Mouse (Mus musculus) liver, embryonic 11.5 days (tissue): Measurements from ENCODE around the gene Immp2l. TPM values are rescaled to one million over a fixed set of nuclear protein-coding genes. Genes with fewer than 3 reads are reported as not detected.

Source experiments
- ATAC-seq: fragments of 200-750 bp; cut with Nextera tagmentation; replicated peaks from 2 replicates; pipeline ENCODE4 v1.8.0; 2017; ENCODE audit warnings: moderate number of reproducible peaks, mild to moderate bottlenecking, moderate TSS enrichment, moderate library complexity; ENCODE audit not compliant: low FRiP score
- DNase-seq: peaks from one replicate; pipeline ENCODE4 v3.0.0-alpha.2; 2017; ENCODE audit warnings: low spot score
- H3K27ac ChIP-seq: fragments of 300-500 bp; sonication (generic); 2 replicates; pipeline ENCODE4 v1.5.1; 2014; ENCODE audit warnings: mild to moderate bottlenecking, low read depth, low read length, control low read depth
- H3K27me3 ChIP-seq: fragments of 300-500 bp; sonication (generic); replicated peaks from 2 replicates; pipeline ENCODE4 v1.6.1; 2014; ENCODE audit warnings: low read length, mixed read lengths; ENCODE audit not compliant: control insufficient read depth, insufficient read depth
- H3K36me3 ChIP-seq: fragments of 300-500 bp; sonication (generic); 2 replicates; pipeline ENCODE4 v1.6.1; 2014; ENCODE audit warnings: mild to moderate bottlenecking, low read length, moderate library complexity, mixed read lengths; ENCODE audit not compliant: control insufficient read depth, insufficient read depth
- H3K4me1 ChIP-seq: fragments of 300-500 bp; sonication (generic); replicated peaks from 2 replicates; pipeline ENCODE4 v1.6.1; 2014; ENCODE audit warnings: low read length, mixed read lengths; ENCODE audit not compliant: control insufficient read depth, insufficient read depth
- H3K4me2 ChIP-seq: fragments of 300-500 bp; sonication (generic); 2 replicates; pipeline ENCODE4 v1.6.1; 2014; ENCODE audit warnings: mild to moderate bottlenecking, control low read depth, moderate library complexity
- H3K4me3 ChIP-seq: fragments of 300-500 bp; sonication (generic); 2 replicates; pipeline ENCODE4 v1.5.1; 2014; ENCODE audit warnings: low read depth, low read length, control low read depth
- H3K9ac ChIP-seq: fragments of 300-500 bp; sonication (generic); 2 replicates; pipeline ENCODE4 v1.6.1; 2014; ENCODE audit warnings: low read depth, low read length, control low read depth
- H3K9me3 ChIP-seq: fragments of 300-500 bp; sonication (generic); 2 replicates; pipeline ENCODE4 v1.6.1; 2016; ENCODE audit warnings: low read length, inconsistent platforms, mixed read lengths; ENCODE audit not compliant: control insufficient read depth
- WGBS: fragments of 180-500 bp; shearing (Covaris S2); extraction: QIAGEN DNeasy Blood & Tissue Kit; methylation state at CpG from one replicate; pipeline ENCODE4 v1.1.7; 2014; 5-methylcytosine and 5-hydroxymethylcytosine counted together
- polyA plus RNA-seq: library from polyadenylated mRNA; unstranded; fragments of >200 nt; fragmentation: Nextera tagmentation; extraction: Ambion mirVana; gene quantifications from 2 replicates; pipeline ENCODE4 v1.2.1, GENCODE M21; 2014

Gene Immp2l
- polyA plus RNA-seq, 1 experiment from 2014 or later: 15.6 TPM

DNA sequence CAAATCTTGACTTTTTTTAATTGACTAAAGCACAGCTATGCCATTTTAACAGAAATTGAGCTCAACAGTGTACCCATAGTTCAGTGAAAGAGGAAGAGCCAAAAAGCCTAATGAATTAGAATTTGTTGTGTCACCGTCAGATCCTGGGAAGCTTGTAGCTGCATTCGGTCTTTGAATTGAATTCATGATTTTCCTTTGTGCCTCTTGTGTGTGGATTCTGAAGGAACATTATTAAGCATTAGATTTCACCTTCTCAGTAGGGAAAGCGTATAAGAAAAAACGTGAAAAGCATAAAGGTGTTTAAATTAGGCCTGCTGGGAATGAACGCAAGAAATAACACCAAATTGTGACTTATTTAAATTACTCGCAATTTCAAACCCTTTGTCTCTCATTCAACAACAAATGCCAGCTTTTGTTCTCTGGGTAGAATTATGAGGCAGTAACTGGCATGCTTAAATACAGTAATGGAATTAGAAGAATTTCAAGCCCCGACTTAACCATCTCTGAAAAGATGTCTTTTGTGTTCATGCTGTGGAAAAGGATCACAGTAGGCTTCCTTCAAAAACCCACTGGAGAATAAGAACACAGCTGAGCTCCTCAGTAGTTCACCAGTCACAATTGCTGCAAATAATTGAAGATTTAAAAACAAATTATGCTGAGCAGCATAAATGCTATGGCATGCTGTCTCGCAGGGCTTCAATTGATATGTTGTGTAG lies 626.1 kb downstream of the Immp2l start:
- H3K9ac ChIP-seq: no peak overlapping the region
- H3K4me1 ChIP-seq: no peaks in the 10 kb centered on the region
- no peak overlapping the region for H3K4me3 ChIP-seq
- H3K27ac ChIP-seq: no peak overlapping the region
- no peaks in the 10 kb centered on the region for H3K36me3 ChIP-seq
- H3K27me3 ChIP-seq: no peaks in the 10 kb centered on the region
- DNase-seq (no peak), ATAC-seq (no peak)
- H3K4me2 ChIP-seq: no peak overlapping the region
- WGBS: 82% methylated on average over 8 of the region's 8 CpGs
- no peaks in the 10 kb centered on the region for H3K9me3 ChIP-seq

DNA sequence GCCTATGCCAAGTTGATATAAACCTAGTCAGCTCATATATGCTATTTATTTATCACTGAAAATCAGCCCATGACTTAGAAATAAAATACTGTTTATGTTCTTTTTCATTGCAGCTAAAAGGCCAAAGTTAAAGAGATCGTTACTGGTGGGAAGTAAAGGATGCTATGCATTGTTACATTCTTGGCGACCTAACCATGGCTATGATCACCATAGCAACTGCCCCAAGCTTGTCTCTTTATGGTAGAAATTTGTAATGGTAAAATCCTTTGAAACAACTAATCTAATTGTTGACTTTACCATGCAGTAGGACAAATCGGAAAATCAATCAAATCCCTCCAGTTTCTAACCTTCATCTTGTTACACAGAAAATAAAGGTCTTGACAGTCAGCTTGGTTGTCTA lies 644.4 kb downstream of the Immp2l start:
- Histone ChIP-seq H3K4me3 (no peak overlapping the region), H3K9ac (no peak overlapping the region), H3K36me3 (no peaks in the 10 kb centered on the region), H3K27ac (no peak overlapping the region), H3K27me3 (no peaks in the 10 kb centered on the region), H3K4me1 (no peaks in the 10 kb centered on the region), H3K4me2 (no peak overlapping the region), H3K9me3 (no peaks in the 10 kb centered on the region)
- DNase-seq (no peak), ATAC-seq (no peak)
- WGBS: 81% methylated on average over 3 of the region's 3 CpGs

DNA sequence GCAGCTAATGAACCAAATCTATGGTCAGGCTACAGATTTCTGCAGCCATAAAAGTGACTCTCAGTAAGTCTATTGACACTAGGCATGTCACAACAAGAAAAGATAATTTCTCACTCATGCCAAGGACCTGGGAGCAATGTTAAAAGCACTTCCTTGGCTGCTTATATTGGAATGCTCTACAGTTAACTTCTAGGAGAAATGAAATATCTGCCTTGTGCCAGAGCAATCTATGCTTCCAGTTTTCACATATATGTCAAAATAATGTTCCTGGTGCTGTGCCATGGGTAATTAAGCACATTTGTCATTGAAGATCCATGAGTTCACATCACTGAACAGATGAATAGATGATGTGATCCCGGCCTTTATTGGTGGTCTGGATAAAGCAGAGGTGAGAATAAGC lies 645.6 kb downstream of the Immp2l start:
- WGBS: 65% methylated on average over 1 of the region's 1 CpGs
- Histone ChIP-seq H3K27me3 (no peaks in the 10 kb centered on the region), H3K4me2 (no peak overlapping the region), H3K4me1 (no peaks in the 10 kb centered on the region), H3K9me3 (no peaks in the 10 kb centered on the region), H3K9ac (no peak overlapping the region), H3K27ac (no peak overlapping the region), H3K4me3 (no peak overlapping the region), H3K36me3 (no peaks in the 10 kb centered on the region)
- DNase-seq (no peak), ATAC-seq (no peak)

DNA sequence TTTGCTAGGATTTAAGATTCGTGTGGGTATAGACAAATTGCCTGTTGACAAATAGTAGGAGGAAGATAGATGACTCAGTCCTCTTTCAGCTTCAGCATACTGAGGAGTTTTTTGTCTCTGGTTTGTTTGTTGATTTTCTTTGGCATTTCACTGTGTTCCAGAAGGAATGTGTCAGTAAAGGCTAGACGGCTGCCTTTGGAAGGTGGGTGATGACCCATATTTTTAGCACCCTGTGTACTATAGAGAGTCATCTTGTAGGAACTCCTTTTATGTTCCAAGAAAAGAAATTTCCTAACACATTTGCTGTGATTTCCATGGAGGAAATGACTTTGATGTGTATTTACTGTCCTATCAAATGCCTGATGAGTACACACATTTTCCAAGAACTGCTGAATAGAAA lies 651.0 kb downstream of the Immp2l start:
- Histone ChIP-seq H3K4me2 (no peak overlapping the region), H3K9me3 (no peaks in the 10 kb centered on the region), H3K9ac (no peak overlapping the region), H3K36me3 (no peaks in the 10 kb centered on the region), H3K27me3 (no peaks in the 10 kb centered on the region), H3K27ac (no peak overlapping the region), H3K4me1 (no peaks in the 10 kb centered on the region), H3K4me3 (no peak overlapping the region)
- ATAC-seq (no peak), DNase-seq (no peak)
- 56% methylated on average over 2 of the region's 2 CpGs for WGBS

DNA sequence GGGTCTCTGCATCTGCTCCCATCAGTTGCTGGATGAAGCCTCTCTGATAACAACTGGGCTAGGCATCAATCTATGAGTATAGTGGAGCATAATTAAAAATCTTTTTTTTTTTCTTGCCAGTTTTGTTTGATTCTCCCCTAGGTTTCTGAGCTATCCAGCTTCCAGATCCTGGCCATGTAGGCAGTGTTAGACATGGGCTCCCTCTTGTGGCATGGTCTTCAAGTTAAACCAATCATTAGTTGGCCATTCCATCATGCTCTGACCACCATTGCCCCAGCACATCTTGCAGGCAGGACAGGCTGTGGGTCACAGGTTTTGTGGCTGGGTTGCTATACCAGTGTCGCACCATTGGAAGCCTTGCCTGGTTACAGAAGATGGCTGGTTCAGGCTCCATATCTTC lies 656.3 kb downstream of the Immp2l start:
- Histone ChIP-seq H3K4me2 (no peak overlapping the region), H3K36me3 (no peaks in the 10 kb centered on the region), H3K27me3 (no peaks in the 10 kb centered on the region), H3K27ac (no peak overlapping the region), H3K9me3 (no peaks in the 10 kb centered on the region), H3K9ac (no peak overlapping the region), H3K4me1 (no peaks in the 10 kb centered on the region), H3K4me3 (no peak overlapping the region)
- DNase-seq (no peak), ATAC-seq (no peak)
- 76% methylated on average over 1 of the region's 1 CpGs for WGBS

DNA sequence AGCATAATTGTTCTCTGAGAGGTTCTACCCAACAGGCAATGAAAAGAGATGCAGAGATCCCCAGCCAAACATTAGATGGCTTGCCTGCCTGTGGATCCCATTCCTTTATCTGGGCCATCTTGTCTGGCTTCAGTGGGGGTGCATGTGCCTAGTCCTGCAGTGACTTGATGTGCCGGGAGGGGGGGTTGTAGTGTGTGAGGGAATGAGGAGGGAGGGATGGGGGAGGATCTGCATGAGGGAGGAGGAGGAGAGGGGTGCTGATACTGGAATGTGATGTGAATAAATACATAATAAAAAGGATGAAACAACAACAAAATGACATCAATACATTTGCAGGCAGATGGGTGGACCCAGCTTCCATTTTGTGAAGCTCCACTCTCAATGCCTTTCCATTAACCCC lies 658.3 kb downstream of the Immp2l start:
- H3K27ac ChIP-seq: no peak overlapping the region
- H3K27me3 ChIP-seq: no peaks in the 10 kb centered on the region
- H3K36me3 ChIP-seq: no peaks in the 10 kb centered on the region
- WGBS: 67% methylated on average over 1 of the region's 1 CpGs
- ATAC-seq (no peak), DNase-seq (no peak)
- H3K9me3 ChIP-seq: no peaks in the 10 kb centered on the region
- H3K4me2 ChIP-seq: no peak overlapping the region
- no peaks in the 10 kb centered on the region for H3K4me1 ChIP-seq
- H3K9ac ChIP-seq: no peak overlapping the region
- no peak overlapping the region for H3K4me3 ChIP-seq

DNA sequence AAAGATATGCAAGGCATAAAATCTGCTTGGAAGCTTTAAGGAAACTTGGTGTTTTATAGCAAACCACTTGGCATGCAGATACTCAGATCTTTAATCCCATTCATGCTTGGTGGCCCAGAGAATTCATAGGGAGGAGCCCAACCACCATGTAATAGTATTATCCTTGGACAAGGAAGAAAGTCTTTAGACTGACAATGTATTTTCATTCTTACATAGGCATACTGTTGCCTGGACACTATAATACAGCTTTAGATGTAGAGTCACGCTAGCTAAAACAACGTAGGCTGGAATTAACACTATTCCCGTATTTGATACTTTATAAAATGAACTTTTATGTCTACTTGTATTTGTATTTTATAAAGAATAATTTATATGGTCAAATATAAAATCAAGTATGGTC lies 665.9 kb downstream of the Immp2l start:
- ATAC-seq: no peak

DNA sequence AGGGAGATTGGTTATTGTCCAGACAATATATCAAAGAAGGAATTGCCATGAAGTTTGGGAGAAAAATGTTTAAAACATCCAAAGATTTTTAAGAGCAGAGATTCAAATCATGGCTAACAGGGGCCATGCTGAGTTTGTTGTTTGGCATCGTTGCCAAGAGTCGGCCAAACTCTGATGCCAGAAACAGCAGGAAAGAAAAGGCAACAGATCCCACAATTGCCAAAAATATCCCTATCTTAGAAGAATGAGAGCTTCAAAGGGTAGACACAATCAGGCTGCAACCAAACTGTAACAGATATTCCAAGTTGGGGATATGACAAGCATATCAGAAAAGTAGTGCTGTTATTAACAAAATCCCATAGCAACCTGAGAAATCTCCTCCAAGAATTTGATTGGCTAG lies 686.7 kb downstream of the Immp2l start:
- H3K4me2 ChIP-seq: no peak overlapping the region
- H3K27me3 ChIP-seq: no peaks in the 10 kb centered on the region
- DNase-seq (no peak), ATAC-seq (no peak)
- 79% methylated on average over 2 of the region's 2 CpGs for WGBS
- no peak overlapping the region for H3K4me3 ChIP-seq
- no peaks in the 10 kb centered on the region for H3K36me3 ChIP-seq
- H3K9ac ChIP-seq: no peak overlapping the region
- H3K4me1 ChIP-seq: no peaks in the 10 kb centered on the region
- H3K27ac ChIP-seq: no peak overlapping the region
- no peaks in the 10 kb centered on the region for H3K9me3 ChIP-seq

More for the DNA sequence above, 665.9 kb downstream of the Immp2l start:
- no peak for DNase-seq
- Histone ChIP-seq H3K9ac (no peak overlapping the region), H3K27me3 (no peaks in the 10 kb centered on the region), H3K9me3 (no peaks in the 10 kb centered on the region), H3K4me2 (no peak overlapping the region), H3K4me3 (no peak overlapping the region), H3K27ac (no peak overlapping the region), H3K36me3 (no peaks in the 10 kb centered on the region), H3K4me1 (no peaks in the 10 kb centered on the region)
- WGBS: 86% methylated on average over 3 of the region's 3 CpGs

DNA sequence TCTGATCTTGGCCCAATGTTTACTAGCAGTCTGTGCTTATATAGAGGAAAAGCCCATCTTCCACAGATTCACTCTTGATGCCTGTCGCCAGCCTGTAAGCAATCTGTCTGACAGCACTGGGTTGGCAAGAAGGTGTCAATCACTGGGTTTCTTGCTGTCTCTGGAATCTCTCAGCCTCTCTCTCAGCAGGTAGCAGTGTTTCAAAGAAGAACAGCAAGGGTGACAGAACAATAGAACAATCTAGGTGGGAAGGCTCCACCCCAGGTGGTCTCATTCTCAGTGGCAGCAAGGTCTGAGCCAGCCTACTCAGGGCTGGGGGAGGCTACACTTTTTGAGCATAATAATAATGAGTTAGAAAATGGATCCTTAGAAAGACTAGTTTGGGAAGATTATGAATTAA lies 693.1 kb downstream of the Immp2l start:
- H3K9ac ChIP-seq: no peak overlapping the region
- WGBS: 60% methylated on average over 1 of the region's 1 CpGs
- H3K4me3 ChIP-seq: no peak overlapping the region
- H3K27me3 ChIP-seq: no peaks in the 10 kb centered on the region
- no peaks in the 10 kb centered on the region for H3K9me3 ChIP-seq
- H3K4me2 ChIP-seq: no peak overlapping the region
- H3K36me3 ChIP-seq: no peaks in the 10 kb centered on the region
- H3K27ac ChIP-seq: no peak overlapping the region
- no peak for DNase-seq
- no peak for ATAC-seq
- H3K4me1 ChIP-seq: no peaks in the 10 kb centered on the region
